Mouse (Mus musculus): ENCODE measurements around the gene Med21. TPM values are rescaled to one million over a fixed set of nuclear protein-coding genes. Genes with fewer than 3 reads are reported as not detected.

The Med21 gene
- polyA plus RNA-seq, 1 experiment from 2014 or later: 116 TPM

DNA sequence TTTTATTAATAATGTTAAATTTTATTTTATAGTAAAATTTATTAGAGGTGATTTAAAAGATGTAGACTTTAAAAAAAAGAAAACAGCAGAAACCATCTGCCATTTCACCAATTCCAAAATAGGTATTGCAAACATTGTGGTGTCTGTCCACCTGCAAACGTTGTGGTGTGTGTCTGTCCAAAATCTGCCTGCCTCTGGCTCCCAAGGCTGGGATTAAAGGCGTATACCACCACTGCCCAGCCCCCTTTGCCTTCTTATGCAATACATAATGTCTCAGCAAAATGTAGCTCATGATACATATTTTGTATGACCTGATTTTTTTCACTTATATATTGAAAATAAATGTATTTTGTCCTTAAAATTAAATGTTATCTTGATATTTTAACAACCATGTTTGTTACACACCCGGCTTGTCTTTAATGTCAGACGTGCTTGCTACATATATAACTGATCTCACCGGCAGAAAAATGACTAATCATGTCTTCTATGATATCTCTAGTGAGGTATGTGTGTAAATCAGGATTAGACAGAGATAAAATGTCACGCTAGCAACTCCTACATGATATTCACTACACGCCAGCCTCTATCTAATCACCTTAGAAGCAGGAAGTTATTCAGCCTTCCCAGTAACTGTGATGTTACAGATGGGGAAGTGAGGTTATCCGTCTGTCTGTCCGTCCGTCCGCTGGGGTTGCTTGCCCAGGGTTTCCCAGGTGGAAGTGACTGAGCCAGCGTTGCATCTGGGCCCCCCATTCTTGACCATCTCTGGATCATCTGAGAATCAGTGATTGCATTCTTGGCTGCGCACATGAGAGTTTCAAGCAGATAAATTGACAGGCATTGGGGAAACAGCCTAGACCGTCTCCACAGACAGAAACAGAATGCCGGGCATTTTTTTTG, 28.9 kb downstream of the Med21 start:
- Histone ChIP-seq H3K4me1 (replicated peaks) (no peaks in the 10 kb centered on the region; the same call in 1 of the 2 replicates), H3K4me2 (replicated peaks) (no peak overlapping the region), H3K9ac (replicated peaks) (no peak overlapping the region), H3K9me3 (no peaks in the 10 kb centered on the region), H3K36me3 (no peaks in the 10 kb centered on the region), H3K27ac (no peak overlapping the region), H3K27me3 (no peaks in the 10 kb centered on the region), H3K4me3 (replicated peaks) (no peak overlapping the region)
- 90% methylated on average over 15 of the region's 15 CpGs for WGBS
- ATAC-seq: no peak

GRCm38 (mm10) chr6:146672106-146672505, 29.8 kb downstream of the Med21 start:
- Histone ChIP-seq H3K4me3 (replicated peaks) (no peak overlapping the region), H3K36me3 (no peaks in the 10 kb centered on the region), H3K4me2 (replicated peaks) (no peak overlapping the region), H3K27ac (no peak overlapping the region), H3K4me1 (replicated peaks) (no peaks in the 10 kb centered on the region), H3K9ac (replicated peaks) (no peak overlapping the region), H3K27me3 (no peaks in the 10 kb centered on the region), H3K9me3 (no peaks in the 10 kb centered on the region)
- 55% methylated on average over 5 of the region's 5 CpGs for WGBS
- ATAC-seq: no peak

GRCm38 (mm10) chr6:146673696-146674095, 31.3 kb downstream of the Med21 start:
- Histone ChIP-seq H3K27me3 (no peaks in the 10 kb centered on the region), H3K4me1 (replicated peaks) (no peaks in the 10 kb centered on the region), H3K27ac (no peak overlapping the region), H3K4me2 (replicated peaks) (no peak overlapping the region), H3K36me3 (no peaks in the 10 kb centered on the region), H3K9ac (replicated peaks) (no peak overlapping the region), H3K9me3 (no peaks in the 10 kb centered on the region), H3K4me3 (replicated peaks) (no peak overlapping the region)
- WGBS: 83% methylated on average over 4 of the region's 4 CpGs
- ATAC-seq: no peak

DNA sequence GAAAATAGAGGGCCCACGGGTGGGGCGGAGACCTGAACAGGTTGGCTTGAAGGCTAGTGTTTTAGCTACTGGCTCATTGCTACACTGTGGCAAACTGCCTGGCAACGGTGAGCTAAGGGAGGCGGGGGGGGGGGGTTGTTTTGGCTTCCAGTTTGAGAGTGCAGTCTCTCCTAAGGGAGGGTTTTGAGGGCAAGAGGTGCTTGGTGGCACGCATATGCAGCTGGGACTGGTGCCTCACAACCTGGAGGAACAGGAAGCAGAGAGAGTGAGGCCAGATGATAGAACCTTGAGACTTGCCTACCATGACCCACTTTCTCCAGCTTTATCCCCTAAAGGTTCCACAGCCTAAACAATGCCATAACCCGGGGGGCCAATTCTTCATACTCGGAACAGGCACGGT, 32.1 kb downstream of the Med21 start:
- H3K27ac ChIP-seq: no peak overlapping the region
- WGBS: 88% methylated on average over 8 of the region's 8 CpGs

GRCm38 (mm10) chr6:146674881-146675536, 32.7 kb downstream of the Med21 start:
- Histone ChIP-seq H3K4me3 (replicated peaks) (no peak overlapping the region), H3K9me3 (peaks cover 7% of the 10 kb centered on the region; the same call in 1 of the 2 replicates), H3K27me3 (no peaks in the 10 kb centered on the region), H3K27ac (no peak overlapping the region), H3K9ac (replicated peaks) (no peak overlapping the region), H3K4me1 (replicated peaks) (no peaks in the 10 kb centered on the region), H3K4me2 (replicated peaks) (no peak overlapping the region), H3K36me3 (no peaks in the 10 kb centered on the region)
- 83% methylated on average over 4 of the region's 4 CpGs for WGBS
- ATAC-seq: no peak

More for the DNA sequence above, 32.1 kb downstream of the Med21 start:
- peaks cover 1% of the 10 kb centered on the region; the same call in 1 of the 2 replicates for H3K9me3 ChIP-seq
- H3K36me3 ChIP-seq: no peaks in the 10 kb centered on the region
- H3K27me3 ChIP-seq: no peaks in the 10 kb centered on the region
- H3K9ac ChIP-seq (replicated peaks): no peak overlapping the region
- no peak for ATAC-seq
- no peak overlapping the region for H3K4me3 ChIP-seq (replicated peaks)
- H3K4me2 ChIP-seq (replicated peaks): no peak overlapping the region
- H3K4me1 ChIP-seq (replicated peaks): no peaks in the 10 kb centered on the region

GRCm38 (mm10) chr6:146676904-146677303, 34.6 kb downstream of the Med21 start:
- Histone ChIP-seq H3K9me3 (peaks cover 8% of the 10 kb centered on the region; the same call in 1 of the 2 replicates), H3K27me3 (no peaks in the 10 kb centered on the region), H3K27ac (no peak overlapping the region), H3K4me3 (replicated peaks) (no peak overlapping the region), H3K36me3 (no peaks in the 10 kb centered on the region), H3K9ac (replicated peaks) (no peak overlapping the region), H3K4me2 (replicated peaks) (no peak overlapping the region), H3K4me1 (replicated peaks) (no peaks in the 10 kb centered on the region)
- WGBS: 85% methylated on average over 10 of the region's 10 CpGs
- ATAC-seq: no peak

DNA sequence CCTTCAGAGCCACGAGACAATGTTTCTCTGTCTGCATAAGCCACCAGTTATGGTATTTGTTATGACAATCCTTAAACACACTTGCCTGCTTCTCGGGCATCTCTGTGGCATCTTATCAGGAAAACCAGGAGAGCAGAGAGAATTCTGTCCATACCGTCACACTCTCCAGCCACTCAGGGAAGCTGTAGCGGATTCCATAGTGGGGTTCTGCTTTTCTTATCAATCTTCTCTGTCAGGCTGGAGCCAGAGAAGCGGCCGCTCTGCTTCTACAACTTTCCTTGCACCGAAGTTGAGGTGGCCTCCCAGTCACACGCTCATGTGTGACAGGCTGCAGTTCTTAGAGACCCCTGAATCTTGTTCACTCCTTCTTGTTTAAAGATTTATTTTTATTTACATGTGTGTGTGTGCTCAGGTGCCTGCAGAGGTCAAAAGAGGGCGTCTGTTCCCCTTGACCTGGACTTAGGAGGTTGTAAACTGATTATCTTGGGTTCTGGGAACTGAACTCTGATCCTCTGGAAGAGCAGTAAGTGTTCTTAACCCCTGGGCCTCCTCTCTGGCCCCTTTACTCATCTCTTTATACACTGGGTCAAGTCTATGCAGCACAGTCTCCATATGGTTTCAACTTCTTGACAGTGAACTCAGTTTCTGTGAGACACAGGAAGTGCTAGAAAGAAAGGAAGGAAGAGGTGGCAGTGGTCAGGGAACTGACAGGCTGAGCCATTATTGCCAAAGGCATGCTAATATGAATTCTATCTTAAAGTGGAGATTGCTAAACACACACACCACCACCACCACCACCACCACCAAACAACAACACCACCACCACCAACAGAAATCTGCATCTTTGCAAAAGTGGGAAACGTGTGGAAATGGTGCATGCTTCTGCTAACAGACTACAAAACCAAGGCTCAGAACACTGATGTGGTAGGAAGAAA, 36.1 kb downstream of the Med21 start:
- Histone ChIP-seq H3K27me3 (no peaks in the 10 kb centered on the region), H3K9me3 (peaks cover 8% of the 10 kb centered on the region; the same call in 1 of the 2 replicates), H3K36me3 (no peaks in the 10 kb centered on the region), H3K4me2 (replicated peaks) (no peak overlapping the region), H3K9ac (replicated peaks) (no peak overlapping the region), H3K27ac (no peak overlapping the region), H3K4me3 (replicated peaks) (no peak overlapping the region), H3K4me1 (replicated peaks) (no peaks in the 10 kb centered on the region)
- ATAC-seq: no peak
- 83% methylated on average over 10 of the region's 10 CpGs for WGBS

DNA sequence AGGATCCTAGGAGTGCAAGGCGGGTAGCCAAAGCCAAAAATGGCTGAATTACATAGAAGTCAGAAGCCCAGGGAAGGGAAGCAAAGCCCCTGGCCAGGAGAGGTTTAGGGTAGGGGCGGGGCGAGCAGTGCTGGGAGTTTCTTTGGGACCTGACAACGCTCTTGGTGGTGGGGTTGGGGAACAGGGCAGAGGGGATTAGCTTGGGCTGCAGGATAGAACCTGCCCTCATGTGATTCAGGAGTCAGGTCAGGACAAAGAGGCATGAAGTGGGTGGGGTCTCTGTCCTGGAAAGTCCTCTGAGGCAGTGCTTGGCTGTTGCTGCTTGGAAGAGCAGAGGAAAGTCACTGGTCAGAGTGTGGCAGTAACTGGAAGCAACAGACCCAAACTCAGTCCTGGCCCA, 41.5 kb downstream of the Med21 start:
- Histone ChIP-seq H3K9ac (replicated peaks) (no peak overlapping the region), H3K4me3 (replicated peaks) (no peak overlapping the region), H3K27ac (no peak overlapping the region), H3K36me3 (no peaks in the 10 kb centered on the region), H3K27me3 (no peaks in the 10 kb centered on the region), H3K9me3 (peaks cover 8% of the 10 kb centered on the region; the same call in 1 of the 2 replicates), H3K4me2 (replicated peaks) (no peak overlapping the region), H3K4me1 (replicated peaks) (no peaks in the 10 kb centered on the region)
- WGBS: 83% methylated on average over 4 of the region's 4 CpGs
- ATAC-seq: no peak

GRCm38 (mm10) chr6:146685781-146686308, 43.5 kb downstream of the Med21 start:
- H3K4me1 ChIP-seq (replicated peaks): no peaks in the 10 kb centered on the region
- H3K27ac ChIP-seq: no peak overlapping the region
- no peaks in the 10 kb centered on the region for H3K9me3 ChIP-seq
- no peak overlapping the region for H3K9ac ChIP-seq (replicated peaks)
- ATAC-seq: no peak
- H3K4me3 ChIP-seq (replicated peaks): no peak overlapping the region
- WGBS: 79% methylated on average over 17 of the region's 17 CpGs
- no peaks in the 10 kb centered on the region for H3K27me3 ChIP-seq
- no peak overlapping the region for H3K4me2 ChIP-seq (replicated peaks)
- H3K36me3 ChIP-seq: no peaks in the 10 kb centered on the region

GRCm38 (mm10) chr6:146686463-146687196, 44.3 kb downstream of the Med21 start:
- Histone ChIP-seq H3K27ac (no peak overlapping the region), H3K36me3 (no peaks in the 10 kb centered on the region), H3K27me3 (no peaks in the 10 kb centered on the region), H3K9me3 (no peaks in the 10 kb centered on the region), H3K4me3 (replicated peaks) (no peak overlapping the region), H3K4me1 (replicated peaks) (no peaks in the 10 kb centered on the region), H3K9ac (replicated peaks) (no peak overlapping the region), H3K4me2 (replicated peaks) (no peak overlapping the region)
- ATAC-seq: no peak
- WGBS: 89% methylated on average over 5 of the region's 5 CpGs

DNA sequence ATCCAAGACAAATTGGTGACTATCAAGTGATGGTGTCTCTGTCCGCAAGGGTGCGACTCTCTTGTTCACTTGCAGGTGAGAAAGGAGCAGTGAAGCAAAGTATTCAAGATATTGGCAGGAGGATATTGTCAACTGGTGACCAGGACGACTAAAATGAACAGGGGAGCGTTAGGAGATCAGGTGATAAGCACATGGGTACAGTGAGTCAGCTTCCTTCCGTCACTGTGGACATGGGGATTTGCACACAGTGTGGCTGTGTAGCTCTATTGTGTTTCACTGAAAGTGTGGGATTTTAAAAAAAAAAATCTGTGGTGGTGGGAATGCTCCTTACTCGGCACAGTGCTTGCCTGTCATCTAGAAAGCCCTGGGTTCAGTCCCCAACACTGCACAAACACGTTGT, 45.7 kb downstream of the Med21 start:
- no peak overlapping the region for H3K4me2 ChIP-seq (replicated peaks)
- H3K9ac ChIP-seq (replicated peaks): no peak overlapping the region
- 86% methylated on average over 7 of the region's 7 CpGs for WGBS
- H3K4me3 ChIP-seq (replicated peaks): no peak overlapping the region
- H3K4me1 ChIP-seq (replicated peaks): no peaks in the 10 kb centered on the region
- ATAC-seq: no peak
- H3K27ac ChIP-seq: no peak overlapping the region
- no peaks in the 10 kb centered on the region for H3K9me3 ChIP-seq
- H3K36me3 ChIP-seq: no peaks in the 10 kb centered on the region
- H3K27me3 ChIP-seq: no peaks in the 10 kb centered on the region

Data from midbrain, embryonic 13.5 days (tissue).